Mouse (Mus musculus) ES-E14 (cell line): ENCODE data around the gene Myd88.

Source experiments
- CHD2 ChIP-seq: IDR thresholded peaks from 2 replicates; pipeline ENCODE4 v1.6.1; 2014; ENCODE audit warnings: mild to moderate bottlenecking, low read depth, low read length, inconsistent platforms
- HCFC1 ChIP-seq: IDR thresholded peaks from 2 replicates; pipeline ENCODE4 v1.6.1; 2012; ENCODE audit warnings: low read length, inconsistent platforms, borderline replicate concordance; ENCODE audit not compliant: insufficient read depth
- MAFK ChIP-seq: IDR thresholded peaks from 2 replicates; pipeline ENCODE4 v1.6.1; 2014; ENCODE audit warnings: mild to moderate bottlenecking, low read depth, low read length, inconsistent platforms; ENCODE audit not compliant: insufficient read depth
- ZC3H11A ChIP-seq: IDR thresholded peaks from 2 replicates; pipeline ENCODE4 v1.6.1; 2012; ENCODE audit warnings: low read depth, mild to moderate bottlenecking, inconsistent platforms, low read length, borderline replicate concordance
- ZNF384 ChIP-seq: IDR thresholded peaks from 2 replicates; pipeline ENCODE4 v1.6.1; 2012; ENCODE audit warnings: low read depth, low read length, inconsistent platforms

DNA sequence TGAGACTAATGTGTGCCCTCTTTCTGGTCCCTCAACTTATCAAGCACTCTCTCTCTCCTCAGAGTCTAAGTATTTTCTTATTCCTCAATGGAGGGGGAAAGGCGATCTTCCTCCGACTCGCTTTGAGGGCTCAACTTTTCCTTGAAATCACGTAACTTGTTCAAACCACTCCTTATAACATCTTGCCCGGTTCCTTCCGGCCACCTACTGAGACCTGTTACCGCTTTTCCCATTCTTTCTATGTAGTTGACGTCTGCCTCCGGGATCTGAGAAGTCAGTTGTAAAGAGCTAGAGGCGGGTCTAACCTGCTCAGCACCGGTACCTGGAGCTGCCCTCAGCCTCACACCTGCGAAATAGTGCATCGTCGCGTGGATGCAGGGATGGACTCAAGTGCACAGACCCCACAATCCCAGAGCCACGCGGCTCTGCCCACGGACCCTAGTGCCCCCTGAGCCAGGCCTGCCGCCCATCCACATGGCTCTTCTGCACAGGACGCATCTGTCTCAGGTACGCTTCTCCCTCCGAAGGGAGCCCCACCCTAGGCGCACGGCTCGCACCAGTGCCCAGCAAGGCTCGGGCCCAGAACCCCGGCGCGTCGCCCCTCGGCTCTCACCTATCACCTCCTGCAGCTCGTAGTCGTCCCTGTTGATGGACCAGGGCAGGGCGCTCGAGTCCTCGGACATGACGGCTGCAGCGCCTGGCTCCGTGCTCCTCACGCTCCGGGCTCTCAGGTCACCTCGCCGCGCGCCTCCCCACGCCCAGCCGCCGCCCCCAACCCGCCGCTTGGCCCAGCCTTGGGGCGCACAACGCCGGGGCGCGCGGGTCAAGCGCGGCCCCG lies 19.6 kb downstream of the Myd88 start:
- TF ChIP-seq CHD2 (no peak), HCFC1 (no peak), ZC3H11A (no peak), MAFK (no peak), ZNF384 (no peak)
